Mouse (Mus musculus) c-Kit-positive CD71-positive TER-119-negative erythroid progenitor cells, embryonic 14.5 days (primary cell): ENCODE measurements around the gene Ppt2.

Experiments used
- DNase-seq: peaks from one replicate; pipeline ENCODE4 v3.0.0-alpha.2; 2013; ENCODE audit warnings: low read depth

Ppt2 gene

DNA sequence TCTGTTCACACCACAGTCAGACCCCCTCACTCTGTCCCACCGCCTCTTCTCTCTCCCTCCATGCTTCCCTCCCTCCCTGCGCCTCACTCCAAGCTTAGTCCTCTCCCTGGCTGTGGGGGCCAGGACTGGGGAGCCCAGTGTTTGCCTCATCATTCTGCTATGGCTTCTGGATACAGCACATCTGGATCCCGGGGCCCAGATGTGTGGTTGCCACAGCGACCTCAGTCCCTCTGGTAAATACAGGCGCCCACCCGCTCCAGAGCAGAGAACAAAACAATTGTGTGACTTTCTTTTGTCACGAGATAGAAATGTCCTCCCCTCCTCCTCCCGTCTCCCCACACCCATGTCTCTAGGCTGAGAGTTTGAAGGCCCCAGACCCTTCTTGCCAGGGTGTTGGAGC is 28.4 kb upstream of the Ppt2 start:
- DNase-seq: no peak

- no peak for DNase-seq
These were observed 27.3 kb upstream of the Ppt2 start for GRCm38 (mm10) chr17:34655581-34655991.

- DNase-seq: no peak
These were observed 26.9 kb upstream of the Ppt2 start for GRCm38 (mm10) chr17:34655160-34655559.

DNA sequence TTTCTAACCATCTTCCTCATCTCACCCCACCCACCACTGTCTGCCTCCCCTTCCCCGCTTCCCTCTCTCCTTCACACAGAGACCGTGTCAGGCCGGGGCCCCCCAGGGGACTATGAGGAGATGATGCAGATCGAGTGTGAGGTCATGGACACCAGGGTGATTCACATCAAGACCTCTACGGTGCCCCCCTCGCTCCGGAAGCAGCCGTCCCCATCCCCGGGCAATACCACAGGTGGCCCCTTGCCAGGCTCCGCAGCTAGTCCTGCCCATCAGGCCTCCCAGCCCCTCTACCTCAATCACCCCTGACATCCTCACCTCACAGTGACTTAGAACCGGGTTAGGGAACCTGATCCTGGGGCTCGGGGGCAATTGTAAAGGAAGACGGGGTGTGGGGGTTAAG is 26.1 kb upstream of the Ppt2 start:
- DNase-seq: no peak

DNA sequence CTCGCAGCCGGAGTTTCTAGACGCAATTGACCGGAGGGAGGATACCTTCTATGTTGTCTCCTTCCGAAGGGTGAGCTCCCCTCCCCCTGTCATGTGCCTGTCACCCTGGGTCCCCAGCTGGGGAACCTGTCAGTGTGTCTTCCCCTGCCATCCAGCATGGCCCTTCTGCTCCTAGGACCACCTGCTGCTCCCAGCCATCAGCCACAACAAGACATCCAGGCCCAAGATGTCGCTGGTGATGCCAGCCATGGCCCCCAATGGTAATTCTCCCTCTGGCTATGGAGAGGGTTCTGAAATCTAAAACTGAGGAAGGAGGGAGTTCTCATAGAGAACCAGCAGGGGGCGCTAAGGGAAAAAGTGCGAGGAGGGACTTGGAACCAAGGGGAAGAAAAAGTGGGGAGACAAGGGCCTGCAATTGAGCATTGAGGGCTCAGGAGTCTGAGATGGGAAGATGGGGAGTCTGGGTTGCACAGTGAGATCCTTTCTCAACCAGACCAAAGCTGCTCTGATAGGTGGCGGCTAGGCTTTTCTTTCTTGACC is 25.5 kb upstream of the Ppt2 start:
- DNase-seq: peak; percentile 54

GRCm38 (mm10) chr17:34652985-34653384 is 24.7 kb upstream of the Ppt2 start:
- no peak for DNase-seq

DNA sequence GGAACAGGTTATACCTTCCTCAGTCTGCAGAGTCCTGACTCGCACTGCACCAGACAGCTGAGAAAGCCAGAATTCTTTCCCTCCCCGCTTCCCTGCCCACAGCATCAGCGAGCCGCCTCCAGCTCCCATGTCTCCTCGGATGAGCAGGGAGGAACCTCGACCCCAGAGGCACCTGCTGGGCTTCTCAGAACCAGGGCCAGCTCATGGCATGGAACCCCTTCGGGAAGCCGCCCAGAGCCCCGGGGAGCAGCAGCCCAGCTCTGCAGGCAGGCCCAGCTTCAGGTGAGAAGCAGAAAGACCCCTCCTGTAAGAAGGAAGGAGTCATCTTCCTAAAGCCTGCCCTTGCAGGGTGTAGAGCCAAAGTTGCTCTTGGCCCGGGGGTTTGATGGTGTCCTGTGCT is 24.2 kb upstream of the Ppt2 start:
- DNase-seq: no peak

GRCm38 (mm10) chr17:34651507-34652221 is 23.4 kb upstream of the Ppt2 start:
- DNase-seq: no peak

- no peak for DNase-seq
These were observed 22.5 kb upstream of the Ppt2 start for GRCm38 (mm10) chr17:34650781-34651180.

DNA sequence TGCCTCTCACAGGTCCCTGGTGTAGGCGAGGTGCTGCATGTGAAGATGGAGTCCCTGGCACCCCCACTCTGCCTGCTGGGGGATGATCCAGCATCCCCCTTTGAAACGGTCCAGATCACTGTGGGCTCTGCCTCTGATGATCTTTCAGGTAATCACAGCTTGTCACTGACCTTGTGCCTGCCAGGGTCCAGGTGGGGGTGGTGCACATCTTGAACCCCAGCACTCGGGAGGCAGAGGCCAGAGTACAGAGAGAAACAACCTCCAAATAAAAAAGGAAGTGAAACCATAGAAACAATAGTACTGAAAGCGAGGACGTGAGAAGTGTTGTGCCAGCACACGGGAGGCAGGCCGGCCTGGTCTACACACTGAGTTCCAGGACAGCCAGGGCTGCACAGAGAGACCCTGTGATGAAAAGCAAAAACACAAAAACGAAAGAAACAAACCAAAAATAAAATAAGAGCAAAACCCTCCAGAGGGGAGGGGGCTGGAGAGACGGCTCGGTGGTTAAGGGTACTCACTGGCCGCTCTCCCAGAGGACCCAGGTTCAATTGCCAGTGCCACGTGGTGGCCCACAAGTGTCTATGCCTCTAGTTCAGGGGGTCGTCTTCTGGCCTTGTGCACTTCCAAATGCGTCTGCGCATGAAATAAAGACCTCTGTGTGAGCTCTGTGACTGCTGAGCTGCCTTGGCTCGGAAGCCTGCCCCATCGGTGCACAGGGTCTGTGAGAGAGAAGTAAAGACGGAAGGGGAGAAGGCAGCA is 21.0 kb upstream of the Ppt2 start:
- DNase-seq: no peak

- DNase-seq: no peak
These were observed 20.0 kb upstream of the Ppt2 start for GRCm38 (mm10) chr17:34648141-34648890.

- DNase-seq: peak; percentile 95
These were observed 18.8 kb upstream of the Ppt2 start, which contains the start of gene Atf6b for GRCm38 (mm10) chr17:34646906-34647787. Gene Atf6b, plus strand, starts transcription at chr17:34647146.

GRCm38 (mm10) chr17:34645831-34646511 is 17.7 kb upstream of the Ppt2 start:
- DNase-seq: no peak

DNA sequence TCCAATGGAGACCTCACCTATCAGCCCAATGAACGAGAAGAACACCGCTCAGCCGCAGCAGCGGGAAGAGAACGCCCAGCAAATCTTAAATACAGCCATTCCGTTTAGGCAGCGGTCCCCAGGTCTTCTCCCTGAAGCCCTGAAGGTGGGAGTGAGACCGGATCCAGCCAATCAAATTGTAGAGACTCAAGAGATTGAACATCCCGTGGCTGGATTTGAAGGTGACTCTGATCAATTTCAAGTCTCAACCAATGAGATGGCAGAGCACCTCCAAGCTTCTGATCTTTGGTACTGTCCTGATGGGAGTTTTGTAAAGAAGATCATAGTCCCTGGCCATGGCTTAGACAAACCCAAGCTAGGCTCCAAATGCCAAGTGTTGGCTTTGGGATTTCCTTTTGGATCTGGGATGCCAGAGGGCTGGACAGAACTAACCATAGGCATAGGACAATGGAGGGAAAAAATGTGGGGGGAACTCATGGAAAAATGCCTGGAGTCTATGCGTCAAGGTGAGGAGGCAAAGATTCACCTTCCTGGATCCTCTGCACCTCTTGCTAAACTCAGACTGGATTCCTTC is 17.0 kb upstream of the Ppt2 start:
- DNase-seq: no peak

DNA sequence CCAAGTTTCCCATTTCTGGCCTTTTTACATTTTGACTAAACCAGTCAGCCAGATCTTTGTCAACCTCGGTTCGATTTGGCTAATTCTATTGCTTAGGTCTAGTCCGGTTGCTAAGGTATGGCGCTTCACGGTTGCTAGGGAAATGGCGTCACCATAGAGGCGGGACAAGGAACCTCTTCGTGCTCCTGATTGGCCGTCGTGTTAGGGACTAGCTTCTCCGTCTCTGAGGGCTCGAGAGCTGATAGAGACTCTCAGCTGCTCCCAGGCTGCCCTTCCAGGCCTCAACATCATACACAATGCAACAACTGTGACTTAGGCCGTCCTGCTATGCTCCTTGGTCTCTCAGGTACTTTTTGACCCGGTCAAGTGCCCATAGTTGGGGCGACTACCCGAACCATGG is 16.3 kb upstream of the Ppt2 start, which contains the start of gene Fkbpl:
Gene Fkbpl, plus strand, starts transcription at position 157 of the 400 bp plus-strand sequence.
- DNase-seq: peak; percentile 98

GRCm38 (mm10) chr17:34643944-34644343 is 15.6 kb upstream of the Ppt2 start:
- DNase-seq: no peak

DNA sequence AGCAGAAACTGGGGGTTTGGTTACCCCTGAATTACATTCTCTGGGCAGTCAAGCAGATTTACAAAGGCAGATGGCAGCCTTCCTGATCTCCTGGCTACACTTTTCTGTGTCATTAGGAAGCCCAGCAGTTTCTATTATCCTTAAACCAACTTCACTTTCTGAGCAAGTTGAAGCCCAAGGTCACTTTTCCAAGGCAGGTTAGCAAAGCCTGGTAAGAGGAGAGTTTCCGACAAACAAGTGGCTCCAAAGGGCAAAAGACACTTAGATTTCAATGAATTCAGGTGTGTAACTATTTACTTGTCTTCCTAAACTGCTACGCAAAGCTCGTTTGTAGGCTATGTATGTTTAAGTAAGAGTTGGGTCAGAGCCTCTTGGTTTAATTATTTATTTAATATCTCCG is 15.1 kb upstream of the Ppt2 start:
- DNase-seq: no peak

- no peak for DNase-seq
These were observed 13.6 kb upstream of the Ppt2 start for GRCm38 (mm10) chr17:34641945-34642344.

DNA sequence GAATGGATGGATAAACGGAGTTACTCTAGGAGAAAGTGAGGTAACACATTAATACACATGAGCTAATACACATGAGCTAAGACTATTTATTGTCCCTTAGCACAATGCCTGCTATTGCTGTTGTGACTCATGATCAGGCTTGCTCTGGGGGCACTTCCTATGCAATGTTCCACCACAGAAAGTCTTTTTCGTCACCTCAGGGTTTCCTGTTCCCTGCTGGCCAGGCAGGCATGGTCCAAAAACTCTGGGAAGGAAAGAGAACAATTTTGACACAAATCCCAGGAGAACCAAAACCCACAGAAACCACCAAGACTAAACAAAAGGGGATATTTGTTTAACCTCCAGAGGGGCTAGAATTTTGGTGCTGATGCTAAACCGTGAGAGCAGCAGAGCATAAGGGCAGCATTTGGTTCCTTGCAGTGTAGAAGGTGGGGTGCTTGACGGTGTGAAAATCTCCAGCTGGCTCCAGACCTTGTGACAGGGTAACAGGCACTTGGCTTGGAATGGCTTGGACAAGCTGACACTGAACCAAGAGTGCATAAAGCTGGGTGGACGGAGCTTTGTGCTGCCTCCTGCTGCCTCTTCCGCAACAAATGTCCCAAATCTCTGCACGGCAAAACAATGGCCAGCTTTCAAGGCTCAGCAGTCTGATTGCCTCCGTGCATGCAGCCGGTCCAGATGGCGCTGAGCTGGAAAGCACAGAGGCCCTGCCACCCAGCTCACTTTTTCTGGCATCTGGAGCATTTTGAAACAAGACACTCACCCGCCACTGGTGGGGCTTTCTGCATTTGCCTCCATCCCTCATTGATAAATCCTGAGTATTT is 12.7 kb upstream of the Ppt2 start:
- no peak for DNase-seq
